In genomic region chr8:117401880-117402279, GRCm38 (mm10) we compare ENCODE assay signal across 16 mouse cellular contexts.
DNase-seq lines count a peak whose midpoint lies in the region; ATAC-seq and TF ChIP-seq lines count a peak whose summit lies in the region.
"Had no signal": no experiment of that assay in that cellular context is flagged by ENCODE, and none has a peak within 500 bp of the region (broad histone marks: within the 10 kb centered on the region; RNA-seq: fewer than 3 reads in every experiment).

No protein-coding gene starts in this region.

- no peak for TF ChIP-seq CTCF in brain, embryonic 14.5 days (IDR thresholded peaks at IDR 0.05; ENCODE audit: borderline replicate concordance, extremely low read depth, insufficient read depth, insufficient read length)

- peak; percentile 79 for DNase-seq in brain, embryonic 14.5 days (ENCODE audit: low read depth)
- peak; percentile 76 for DNase-seq in midbrain, embryonic 14.5 days
- no peak for DNase-seq in frontal cortex, adult 2 months (ENCODE audit: extremely low spot score in 1 of 2, low spot score in 1 of 2)
- no peak for DNase-seq in frontal cortex, postnatal 36 days (ENCODE audit: low spot score in 2 of 2)
- no peak for DNase-seq in embryo, embryonic 9.5 days (ENCODE audit: extremely low spot score)
- DNase-seq: adrenal gland, postnatal 36 days; cerebellum, postnatal 14 days; embryo, embryonic 11 days; heart, postnatal 4 days; lung, postnatal 10 days; right cerebral cortex, postnatal 4 days; thymus, postnatal 4 days had no signal

- H3K9ac ChIP-seq in forebrain, embryonic 13.5 days, result peak overlapping the region; percentile 38; the same call in 1 of the 2 replicates
- H3K9ac ChIP-seq in hindbrain, embryonic 13.5 days, result no peak overlapping the region
- no peak overlapping the region for H3K9ac ChIP-seq in midbrain, embryonic 14.5 days (replicated peaks; ENCODE audit: low read length)
- H3K9ac ChIP-seq: liver, embryonic 15.5 days had no signal

- WGBS in forebrain, embryonic 13.5 days, result 60% methylated on average over 14 of the region's 14 CpGs
- 64% methylated on average over 14 of the region's 14 CpGs for WGBS in hindbrain, embryonic 13.5 days
- WGBS in midbrain, embryonic 14.5 days, result 43% methylated on average over 14 of the region's 14 CpGs

- H3K36me3 ChIP-seq in forebrain, embryonic 13.5 days (ENCODE audit: poor library complexity, severe bottlenecking), result peaks cover 4% of the 10 kb centered on the region
- peaks cover 4% of the 10 kb centered on the region for H3K36me3 ChIP-seq in hindbrain, embryonic 13.5 days
- no peaks in the 10 kb centered on the region for H3K36me3 ChIP-seq in midbrain, embryonic 14.5 days (ENCODE audit: control insufficient read depth, insufficient read depth, low read length)

- no peak for TF ChIP-seq POLR2A in brain, embryonic 14.5 days (IDR thresholded peaks at IDR 0.05; ENCODE audit: borderline replicate concordance, extremely low read depth, insufficient read depth, insufficient read length, poor library complexity, severe bottlenecking)

- H3K4me1 ChIP-seq in forebrain, embryonic 13.5 days, result peaks cover 46% of the 10 kb centered on the region
- H3K4me1 ChIP-seq in hindbrain, embryonic 13.5 days (replicated peaks), result peaks cover 71% of the 10 kb centered on the region
- H3K4me1 ChIP-seq in midbrain, embryonic 14.5 days (ENCODE audit: control insufficient read depth, insufficient read depth, low read length), result peaks cover 41% of the 10 kb centered on the region

- no peak overlapping the region for H3K4me3 ChIP-seq in forebrain, embryonic 13.5 days
- no peak overlapping the region for H3K4me3 ChIP-seq in hindbrain, embryonic 13.5 days
- H3K4me3 ChIP-seq in midbrain, embryonic 14.5 days (replicated peaks; ENCODE audit: low read depth, low read length), result no peak overlapping the region
- H3K4me3 ChIP-seq: liver, embryonic 15.5 days had no signal

- peak overlapping the region; percentile 78 for H3K27ac ChIP-seq in forebrain, embryonic 13.5 days
- peak overlapping the region; percentile 86 for H3K27ac ChIP-seq in hindbrain, embryonic 13.5 days
- peak overlapping the region; percentile 37 for H3K27ac ChIP-seq in midbrain, embryonic 14.5 days (replicated peaks; ENCODE audit: low read depth, low read length)
- H3K27ac ChIP-seq: liver, embryonic 15.5 days had no signal

- no peak overlapping the region for H3K4me2 ChIP-seq in forebrain, embryonic 13.5 days
- no peak overlapping the region for H3K4me2 ChIP-seq in hindbrain, embryonic 13.5 days
- no peak overlapping the region for H3K4me2 ChIP-seq in midbrain, embryonic 14.5 days (ENCODE audit: low read length)
- H3K4me2 ChIP-seq: liver, embryonic 15.5 days had no signal

- 0 out of 2 replicates have a peak, but pooled peaks cover 1% of the 10 kb centered on the region for H3K9me3 ChIP-seq in forebrain, embryonic 13.5 days (replicated peaks)
- no peaks in the 10 kb centered on the region for H3K9me3 ChIP-seq in hindbrain, embryonic 13.5 days
- no peaks in the 10 kb centered on the region for H3K9me3 ChIP-seq in midbrain, embryonic 14.5 days (ENCODE audit: control insufficient read depth, low read length)
- H3K9me3 ChIP-seq: liver, embryonic 15.5 days had no signal

- no peaks in the 10 kb centered on the region for H3K27me3 ChIP-seq in forebrain, embryonic 13.5 days
- no peaks in the 10 kb centered on the region for H3K27me3 ChIP-seq in hindbrain, embryonic 13.5 days
- no peaks in the 10 kb centered on the region for H3K27me3 ChIP-seq in midbrain, embryonic 14.5 days (ENCODE audit: control insufficient read depth, insufficient read depth, low read length)
- H3K27me3 ChIP-seq: liver, embryonic 15.5 days had no signal

- ATAC-seq in forebrain, embryonic 13.5 days, result peak; percentile 57
- ATAC-seq in hindbrain, embryonic 13.5 days (ENCODE audit: low FRiP score), result no peak
- ATAC-seq in midbrain, embryonic 14.5 days (ENCODE audit: low FRiP score, low TSS enrichment), result no peak
- ATAC-seq: intestine, embryonic 16.5 days had no signal

Comparison
In these comparisons a context has a peak if more than half of its experiments do, and no peak if none do; other contexts are left out.
1. DNase-seq: peak in brain, embryonic 14.5 days (single experiment) and midbrain, embryonic 14.5 days (single experiment); none in frontal cortex, adult 2 months (0 of 2), frontal cortex, postnatal 36 days (0 of 2) and embryo, embryonic 9.5 days (single experiment).
2. Peak in every context shown above with its lines, with median percentiles within 50 percentile points of each other: H3K27ac ChIP-seq.